Comparison of ENCODE assay signal across 9 mouse cellular contexts in the genomic region with DNA sequence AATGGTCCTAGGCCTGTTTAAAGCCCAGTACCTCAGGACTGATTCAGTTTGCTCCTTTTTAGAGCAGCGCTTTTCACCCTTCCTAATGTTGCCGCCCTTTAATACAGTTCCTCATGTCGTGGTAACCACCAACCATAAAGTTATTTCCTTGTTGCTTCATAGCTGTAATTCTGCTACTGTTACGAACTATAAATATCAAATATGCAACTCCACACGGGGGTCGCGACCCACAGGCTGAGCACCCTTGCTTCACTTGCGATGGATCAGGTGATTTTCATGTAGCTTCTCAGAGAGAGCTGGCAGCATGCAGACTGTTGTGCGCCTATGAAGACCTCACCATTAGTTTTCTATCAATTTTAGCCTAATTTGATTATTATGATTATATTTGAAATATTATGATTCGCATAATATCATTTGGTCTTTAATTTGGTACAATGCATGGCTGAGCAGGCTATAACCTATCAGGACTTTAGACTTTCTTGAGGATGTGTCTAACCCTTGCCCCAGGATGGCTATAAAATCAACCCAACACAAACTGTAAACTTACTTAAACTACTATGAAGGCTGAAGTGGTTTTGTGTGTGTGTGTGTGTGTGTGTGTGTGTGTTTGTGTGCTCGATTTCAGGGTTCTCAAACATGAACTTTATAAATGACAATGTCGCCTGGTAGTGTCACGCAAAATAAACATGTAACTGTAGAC. TPM values are rescaled to one million over a fixed set of nuclear protein-coding genes. Genes with fewer than 3 reads are reported as not detected.
DNase-seq lines count a peak whose midpoint lies in the region; ATAC-seq and TF ChIP-seq lines count a peak whose summit lies in the region.
"Had no signal": no experiment of that assay in that cellular context is flagged by ENCODE, and none has a peak within 500 bp of the region (broad histone marks: within the 10 kb centered on the region; RNA-seq: fewer than 3 reads in every experiment).

No protein-coding gene starts in this region.

- peak overlapping the region; percentile 84; the same call in 1 of the 2 replicates for H3K27ac ChIP-seq in gastrocnemius, adult 2 months
- H3K27ac ChIP-seq in heart, embryonic 16.5 days (ENCODE audit: low read length), result no peak overlapping the region
- no peak overlapping the region for H3K27ac ChIP-seq in liver, embryonic 16.5 days (ENCODE audit: low read length)
- no peak overlapping the region for H3K27ac ChIP-seq in thymus, adult 2 months (ENCODE audit: control insufficient read depth, insufficient read depth, low read length)
- H3K27ac ChIP-seq: liver, embryonic 14.5 days had no signal

- no peak for TF ChIP-seq CTCF in gastrocnemius, adult 2 months (IDR thresholded peaks at IDR 0.05)
- TF ChIP-seq CTCF in thymus, adult 2 months (IDR thresholded peaks at IDR 0.05; ENCODE audit: borderline replicate concordance, control insufficient read depth, extremely low read depth, insufficient read depth, low read length, poor library complexity), result no peak

- no peak for ATAC-seq in heart, embryonic 16.5 days (replicated peaks; ENCODE audit: extremely low read depth, insufficient read depth, low FRiP score)
- ATAC-seq in liver, embryonic 16.5 days (ENCODE audit: low read depth), result no peak

- H3K4me1 ChIP-seq in heart, embryonic 16.5 days (ENCODE audit: control insufficient read depth, insufficient read depth, low read length), result peaks cover 7% of the 10 kb centered on the region
- no peaks in the 10 kb centered on the region for H3K4me1 ChIP-seq in liver, embryonic 16.5 days (ENCODE audit: control insufficient read depth, low read depth, low read length)
- peaks cover 7% of the 10 kb centered on the region for H3K4me1 ChIP-seq in thymus, adult 2 months (replicated peaks; ENCODE audit: control insufficient read depth, insufficient read depth, low read length)

- peak overlapping the region; percentile 75 for H3K9ac ChIP-seq in heart, embryonic 16.5 days (ENCODE audit: low read length)
- no peak overlapping the region for H3K9ac ChIP-seq in liver, embryonic 16.5 days (ENCODE audit: low read depth, low read length)
- H3K9ac ChIP-seq: liver, embryonic 14.5 days had no signal

- WGBS in heart, embryonic 16.5 days, result 77% methylated on average over 13 of the region's 13 CpGs
- 56% methylated on average over 13 of the region's 13 CpGs for WGBS in liver, embryonic 16.5 days (ENCODE audit: insufficient replicate concordance)
- 72% methylated on average over 13 of the region's 13 CpGs for WGBS in thymus, adult 2 months

- H3K9me3 ChIP-seq in heart, embryonic 16.5 days (replicated peaks; ENCODE audit: control insufficient read depth, low read length), result no peaks in the 10 kb centered on the region
- H3K9me3 ChIP-seq in liver, embryonic 16.5 days (replicated peaks; ENCODE audit: control insufficient read depth, low read length), result no peaks in the 10 kb centered on the region

- TF ChIP-seq POLR2A in thymus, adult 2 months (IDR thresholded peaks at IDR 0.05; ENCODE audit: control insufficient read depth, extremely low read depth, insufficient read depth, low read length, poor library complexity), result no peak

- H3K36me3 ChIP-seq in heart, embryonic 16.5 days (ENCODE audit: control insufficient read depth, insufficient read depth), result no peaks in the 10 kb centered on the region
- H3K36me3 ChIP-seq in liver, embryonic 16.5 days (ENCODE audit: control insufficient read depth, insufficient read depth), result no peaks in the 10 kb centered on the region
- H3K36me3 ChIP-seq in thymus, adult 2 months (ENCODE audit: control insufficient read depth, insufficient read depth, low read length), result no peaks in the 10 kb centered on the region

- no peak for DNase-seq in gastrocnemius, adult 2 months
- no peak for DNase-seq in gastrocnemius, postnatal 14 days
- peak; percentile 11 for DNase-seq in 416B (ENCODE audit: low read depth)
- DNase-seq in thymus, adult 2 months, result no peak
- DNase-seq in layer of hippocampus, postnatal 36 days, result no peak
- DNase-seq in left cerebral cortex, postnatal 36 days (ENCODE audit: low spot score in 2 of 2), result no peak

- peak overlapping the region; percentile 87 for H3K4me3 ChIP-seq in gastrocnemius, adult 2 months
- H3K4me3 ChIP-seq in heart, embryonic 16.5 days (ENCODE audit: low read length), result peak overlapping the region; percentile 69
- no peak overlapping the region for H3K4me3 ChIP-seq in liver, embryonic 16.5 days (ENCODE audit: low read depth, low read length)
- H3K4me3 ChIP-seq in thymus, adult 2 months (ENCODE audit: control insufficient read depth, insufficient read depth, low read length), result no peak overlapping the region

- intact Hi-C loops in gastrocnemius, adult 2 months (cut with DNase I), result no loop called here
- intact Hi-C loops in gastrocnemius, postnatal 14 days (cut with DNase I; ENCODE audit: low total_unique reads), result no loop called here
- intact Hi-C loops in left cerebral cortex, postnatal 36 days (cut with DNase I), result loop anchor here (10.0 kb wide), 1 partner anchor 73 kb away; no protein-coding TSS in a partner anchor

- no peaks in the 10 kb centered on the region for H3K27me3 ChIP-seq in heart, embryonic 16.5 days (ENCODE audit: control insufficient read depth, insufficient read depth, low read length)
- H3K27me3 ChIP-seq in liver, embryonic 16.5 days (ENCODE audit: control insufficient read depth, insufficient read depth, low read depth, low read length), result peaks cover 32% of the 10 kb centered on the region
- H3K27me3 ChIP-seq in thymus, adult 2 months (ENCODE audit: control insufficient read depth, insufficient read depth, low read length), result no peaks in the 10 kb centered on the region

- H3K4me2 ChIP-seq in heart, embryonic 16.5 days (ENCODE audit: low read depth, low read length), result peak overlapping the region; percentile 83
- H3K4me2 ChIP-seq in liver, embryonic 16.5 days (ENCODE audit: low read depth, low read length), result peak overlapping the region; percentile 53; the same call in 1 of the 2 replicates

RNA-seq across cellular contexts. Expression of a gene that starts 0.7 kb away (rescaled TPM):
- 1 to 10 TPM; 3.3 to 7.0 TPM for total RNA-seq in gastrocnemius, adult 2 months (2021)
- total RNA-seq in gastrocnemius, postnatal 14 days (2021), result 1 to 10 TPM; 3.6 to 5.7 TPM
- 22.5 and 22.8 TPM in 2 replicates for polyA plus RNA-seq in heart, embryonic 16.5 days (2015; fragmentation: Nextera tagmentation; extraction: Ambion mirVana)
- 2.6 and 2.9 TPM in 2 replicates for polyA plus RNA-seq in liver, embryonic 16.5 days (2015; fragmentation: Nextera tagmentation; extraction: Ambion mirVana)
- 2.1 TPM in 2 replicates for polyA plus RNA-seq in thymus, adult 2 months (2012; rRNA removed)
- total RNA-seq in layer of hippocampus, postnatal 36 days (2021), result 10 to 100 TPM; 29.8 to 38.8 TPM
- 10 to 100 TPM; 19.9 to 22.9 TPM for total RNA-seq in left cerebral cortex, postnatal 36 days (2021)

RNA-seq across cellular contexts. Expression of a gene that starts 28.3 kb away (rescaled TPM):
- 10 to 100 TPM; 11.9 to 18.6 TPM for total RNA-seq in gastrocnemius, adult 2 months (2021)
- 10 to 100 TPM; 20.8 to 22.6 TPM for total RNA-seq in gastrocnemius, postnatal 14 days (2021)
- polyA plus RNA-seq in heart, embryonic 16.5 days (2015; fragmentation: Nextera tagmentation; extraction: Ambion mirVana), result 38.0 and 42.0 TPM in 2 replicates
- polyA plus RNA-seq in liver, embryonic 16.5 days (2015; fragmentation: Nextera tagmentation; extraction: Ambion mirVana), result 1.6 and 1.7 TPM in 2 replicates
- 10.2 and 11.4 TPM in 2 replicates for polyA plus RNA-seq in thymus, adult 2 months (2012; rRNA removed)
- total RNA-seq in layer of hippocampus, postnatal 36 days (2021), result 10 to 100 TPM; 16.7 to 20.1 TPM
- total RNA-seq in left cerebral cortex, postnatal 36 days (2021), result 10 to 100 TPM; 15.9 to 21.5 TPM

RNA-seq across cellular contexts. Expression of a gene that starts 58.8 kb away (rescaled TPM):
- total RNA-seq in gastrocnemius, adult 2 months (2021), result not detected
- not detected for total RNA-seq in gastrocnemius, postnatal 14 days (2021)
- polyA plus RNA-seq in heart, embryonic 16.5 days (2015; fragmentation: Nextera tagmentation; extraction: Ambion mirVana), result 16.1 and 18.0 TPM in 2 replicates
- polyA plus RNA-seq in liver, embryonic 16.5 days (2015; fragmentation: Nextera tagmentation; extraction: Ambion mirVana), result 1.4 and 1.7 TPM in 2 replicates
- polyA plus RNA-seq in thymus, adult 2 months (2012; rRNA removed), result 1.4 and 2.9 TPM in 2 replicates
- total RNA-seq in layer of hippocampus, postnatal 36 days (2021), result 1 to 10 TPM; 1.4 to 1.5 TPM
- total RNA-seq in left cerebral cortex, postnatal 36 days (2021), result 1 to 10 TPM in 1 of 2 experiments, under 1 TPM in 1; 0.86 to 1.7 TPM

Comparison
In these comparisons a context has a peak if more than half of its experiments do, and no peak if none do; other contexts are left out.
1. H3K4me3 ChIP-seq: peak in gastrocnemius, adult 2 months (single experiment) and heart, embryonic 16.5 days (single experiment); none in liver, embryonic 16.5 days (single experiment) and thymus, adult 2 months (single experiment).